Mouse (Mus musculus): ENCODE data around the gene Fgfr2. TPM values are rescaled to one million over a fixed set of nuclear protein-coding genes. Genes with fewer than 3 reads are reported as not detected.

Fgfr2 gene
- total RNA-seq, 2 experiments from 2014 or later = 44.0 to 52.8 TPM

DNA sequence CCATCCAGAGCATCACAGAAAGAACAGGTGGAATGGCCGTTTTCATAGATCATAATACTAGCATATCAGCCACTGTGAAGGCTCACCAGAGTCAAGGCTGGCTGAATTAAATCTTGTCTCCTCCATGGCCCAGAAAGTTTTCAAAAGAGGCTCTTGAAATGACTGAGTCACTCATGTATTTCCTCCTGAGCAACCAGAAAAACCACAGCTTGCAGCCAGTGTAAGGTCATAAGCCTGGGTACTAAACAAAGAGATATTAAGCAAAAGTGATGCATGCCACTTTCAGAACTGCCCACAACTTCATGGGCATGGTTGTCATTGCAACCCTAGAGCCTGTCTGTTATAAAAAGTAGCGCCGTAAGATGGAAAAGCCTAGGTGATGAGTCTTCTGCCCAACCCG is 694.8 kb downstream of the Fgfr2 start:
- DNase-seq (ENCODE audit: low spot score in 2 of 2) = no peak

- DNase-seq (ENCODE audit: low spot score in 2 of 2) = no peak
Measured at GRCm38 (mm10) chr7:132426069-132426468, 697.1 kb downstream of the Fgfr2 start.

DNA sequence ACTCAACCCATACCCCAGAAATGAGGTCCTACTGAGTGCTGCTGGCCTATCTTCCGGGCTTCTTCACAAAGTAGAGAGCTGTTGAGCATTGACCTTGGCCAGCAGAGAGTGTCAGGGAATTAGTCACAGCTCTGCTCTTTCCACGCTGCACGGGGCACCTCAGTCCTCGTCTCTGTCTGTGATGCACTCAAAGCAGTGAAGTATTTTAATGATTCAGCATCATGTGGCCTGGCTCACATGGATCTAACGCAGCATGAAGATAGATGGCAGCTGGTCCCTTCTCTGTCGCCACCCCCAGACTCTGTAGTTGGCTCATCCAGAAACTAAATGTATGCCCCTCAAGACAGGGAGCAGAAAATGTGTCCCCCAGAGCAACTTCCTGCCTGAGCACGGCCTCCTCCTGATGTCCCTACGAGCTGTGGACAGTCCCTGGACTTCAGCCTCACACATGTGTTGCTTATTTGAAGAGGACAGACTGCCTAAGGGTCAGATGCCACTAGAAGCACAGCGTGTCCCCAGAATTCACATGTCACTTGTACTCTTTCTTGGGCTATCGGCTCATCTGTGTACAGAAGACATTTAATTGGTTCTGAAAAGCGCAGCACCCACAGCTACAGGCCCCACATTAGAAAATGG is 697.7 kb downstream of the Fgfr2 start:
- DNase-seq (ENCODE audit: low spot score in 2 of 2) = no peak

- no peak for DNase-seq (ENCODE audit: low spot score in 2 of 2)
Measured at GRCm38 (mm10) chr7:132423570-132423969, 699.6 kb downstream of the Fgfr2 start.

GRCm38 (mm10) chr7:132419378-132420255 is 703.5 kb downstream of the Fgfr2 start:
- no peak for DNase-seq (ENCODE audit: low spot score in 2 of 2)

DNA sequence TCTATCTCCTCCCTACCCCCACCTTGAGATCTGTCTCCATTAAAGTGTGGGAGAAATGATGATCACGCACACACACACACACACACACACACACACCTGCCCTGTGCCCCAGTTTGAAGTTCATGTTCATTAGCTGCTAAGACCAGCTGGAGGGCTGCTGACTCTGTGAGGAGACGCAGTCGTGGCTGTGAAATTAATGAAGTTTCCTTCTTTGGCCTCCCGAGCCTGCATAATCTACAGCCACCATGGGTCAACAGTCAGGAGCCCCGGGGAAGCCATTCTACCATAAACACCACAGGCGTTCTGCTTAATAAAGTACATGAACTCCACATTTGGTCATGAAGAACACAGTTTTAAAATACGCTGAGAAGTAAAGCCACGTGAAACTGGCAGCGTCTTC is 706.3 kb downstream of the Fgfr2 start:
- DNase-seq (ENCODE audit: low spot score in 2 of 2) = no peak

GRCm38 (mm10) chr7:132415866-132416265 is 707.3 kb downstream of the Fgfr2 start:
- DNase-seq (ENCODE audit: low spot score in 2 of 2) = no peak

- DNase-seq (ENCODE audit: low spot score in 2 of 2) = no peak
Measured at GRCm38 (mm10) chr7:132412520-132412919, 710.6 kb downstream of the Fgfr2 start.

DNA sequence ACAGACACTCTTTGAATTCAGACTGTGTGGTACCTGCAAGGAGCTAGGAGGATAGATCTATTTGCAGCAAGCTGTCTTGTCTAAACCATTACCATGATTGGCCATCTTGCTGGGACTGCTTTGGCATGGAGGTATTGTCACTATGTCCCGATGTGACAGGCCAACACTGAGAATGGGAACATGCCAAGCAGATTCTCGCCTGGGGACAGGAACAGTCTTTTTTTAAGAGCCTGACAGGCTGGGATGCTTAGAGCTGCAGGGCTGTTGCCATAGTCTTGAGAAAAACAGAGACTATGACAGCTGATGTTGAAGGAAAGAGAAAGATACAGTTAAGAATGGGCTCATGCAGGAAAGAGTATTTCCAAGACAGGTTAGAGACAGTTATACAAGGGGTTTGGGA is 711.4 kb downstream of the Fgfr2 start:
- no peak for DNase-seq (ENCODE audit: low spot score in 2 of 2)

- DNase-seq (ENCODE audit: low spot score in 2 of 2) = no peak
Measured at GRCm38 (mm10) chr7:132410958-132411357, 712.2 kb downstream of the Fgfr2 start.

- DNase-seq (ENCODE audit: low spot score in 2 of 2) = peak; percentile 6 to 33
Measured at GRCm38 (mm10) chr7:132409890-132410289, 713.3 kb downstream of the Fgfr2 start.

GRCm38 (mm10) chr7:132402377-132403084 is 720.6 kb downstream of the Fgfr2 start:
- no peak for DNase-seq (ENCODE audit: low spot score in 2 of 2)

DNA sequence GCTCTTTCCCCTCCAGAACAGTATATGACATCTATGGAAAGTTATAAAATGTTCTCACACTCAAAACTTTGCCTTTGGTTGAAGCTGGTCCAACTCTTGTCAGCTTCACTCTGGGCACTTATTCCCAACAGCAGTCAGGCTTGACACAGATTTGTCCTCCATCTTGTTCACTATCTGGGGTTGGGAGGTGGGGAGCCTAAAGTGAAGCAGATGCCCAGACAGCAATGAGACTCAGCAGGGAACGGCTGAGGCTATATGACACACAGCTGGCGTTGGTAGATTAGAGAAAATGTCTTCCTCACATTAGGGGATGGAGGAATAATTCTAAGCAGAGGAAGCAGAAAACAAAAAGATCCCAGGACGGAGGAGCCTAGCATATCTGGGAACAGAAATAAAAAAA is 724.7 kb downstream of the Fgfr2 start:
- DNase-seq (ENCODE audit: low spot score in 2 of 2) = no peak

GRCm38 (mm10) chr7:132396661-132397322 is 726.4 kb downstream of the Fgfr2 start:
- DNase-seq (ENCODE audit: low spot score in 2 of 2) = no peak

GRCm38 (mm10) chr7:132393582-132394175 is 729.5 kb downstream of the Fgfr2 start:
- no peak for DNase-seq (ENCODE audit: low spot score in 2 of 2)

- DNase-seq (ENCODE audit: low spot score in 2 of 2) = no peak
Measured at GRCm38 (mm10) chr7:132393014-132393406, 730.1 kb downstream of the Fgfr2 start.

- no peak for DNase-seq (ENCODE audit: low spot score in 2 of 2)
Measured at GRCm38 (mm10) chr7:132392233-132393013, 730.7 kb downstream of the Fgfr2 start.

GRCm38 (mm10) chr7:132389473-132389872 is 733.7 kb downstream of the Fgfr2 start:
- no peak for DNase-seq (ENCODE audit: low spot score in 2 of 2)

- DNase-seq (ENCODE audit: low spot score in 2 of 2) = no peak
Measured at GRCm38 (mm10) chr7:132387507-132387906, 735.6 kb downstream of the Fgfr2 start.

DNA sequence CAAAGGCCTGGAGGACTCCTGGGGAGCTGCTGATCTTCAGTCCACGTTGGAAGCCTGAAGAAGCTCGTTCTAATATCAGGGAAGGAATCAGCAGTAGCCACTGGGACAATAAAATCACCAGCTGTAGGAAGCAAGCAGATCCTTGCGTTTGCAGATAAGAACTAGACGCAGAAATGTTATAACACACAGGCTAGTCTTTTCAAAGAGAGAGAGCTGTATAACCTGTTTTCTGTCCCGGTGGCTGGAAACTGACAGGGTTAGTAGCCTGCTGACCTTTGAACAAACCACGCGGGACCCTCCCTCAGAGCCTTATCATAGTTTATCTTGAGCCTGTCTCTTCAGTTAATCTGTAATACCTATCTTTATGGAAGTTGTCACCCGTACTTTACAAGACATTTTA is 736.8 kb downstream of the Fgfr2 start:
- DNase-seq (ENCODE audit: low spot score in 2 of 2) = no peak

Measured in left cerebral cortex, adult 18-20 months (tissue).